Mouse (Mus musculus) forebrain, embryonic 16.5 days (tissue): ENCODE results near the gene Olfr628. TPM values are rescaled to one million over a fixed set of nuclear protein-coding genes. Genes with fewer than 3 reads are reported as not detected.
"Not testable (repeated sequence)": the region's sequence is repeated elsewhere in the genome, so short reads cannot be mapped to it uniquely, and the experiment has no call there.

Source experiments
- ATAC-seq: fragments of 200-750 bp; cut with Nextera tagmentation; 2 replicates; pipeline ENCODE4 v1.8.0; 2017; ENCODE audit warnings: mild to moderate bottlenecking, moderate library complexity
- H3K27ac ChIP-seq: fragments of 300-500 bp; sonication (generic); 2 replicates; pipeline ENCODE4 v1.5.1; 2014; ENCODE audit warnings: low read length, control low read depth
- H3K27me3 ChIP-seq: fragments of 300-500 bp; sonication (generic); replicated peaks from 2 replicates; pipeline ENCODE4 v1.6.1; 2014; ENCODE audit warnings: low read length; ENCODE audit not compliant: control insufficient read depth, insufficient read depth
- H3K36me3 ChIP-seq: fragments of 300-500 bp; sonication (generic); 2 replicates; pipeline ENCODE4 v1.6.1; 2014; ENCODE audit not compliant: control insufficient read depth, insufficient read depth
- H3K4me1 ChIP-seq: fragments of 300-500 bp; sonication (generic); replicated peaks from 2 replicates; pipeline ENCODE4 v1.6.1; 2014; ENCODE audit warnings: low read length; ENCODE audit not compliant: control insufficient read depth, insufficient read depth
- H3K4me2 ChIP-seq: fragments of 300-500 bp; sonication (generic); 2 replicates; pipeline ENCODE4 v1.6.1; 2014; ENCODE audit warnings: mild to moderate bottlenecking, low read length, control low read depth
- H3K4me3 ChIP-seq: fragments of 300-500 bp; sonication (generic); replicated peaks from 2 replicates; pipeline ENCODE4 v1.5.1; 2014; ENCODE audit warnings: mild to moderate bottlenecking, low read length, control low read depth
- H3K9ac ChIP-seq: fragments of 300-500 bp; sonication (generic); replicated peaks from 2 replicates; pipeline ENCODE4 v1.6.1; 2014; ENCODE audit warnings: low read depth, low read length, control low read depth
- H3K9me3 ChIP-seq: fragments of 300-500 bp; sonication (generic); 2 replicates; pipeline ENCODE4 v1.6.1; 2016; ENCODE audit warnings: low read length; ENCODE audit not compliant: control insufficient read depth
- WGBS: fragments of 180-500 bp; shearing (Covaris S2); extraction: QIAGEN DNeasy Blood & Tissue Kit; methylation state at CpG from one replicate; pipeline ENCODE4 v1.1.7; 2014; 5-methylcytosine and 5-hydroxymethylcytosine counted together
- polyA plus RNA-seq: library from polyadenylated mRNA; unstranded; fragments of >200 nt; fragmentation: Nextera tagmentation; extraction: Ambion mirVana; gene quantifications from 2 replicates; pipeline ENCODE4 v1.2.1, GENCODE M21; 2015

Gene Olfr628
- not detected in 2 replicates for polyA plus RNA-seq

DNA sequence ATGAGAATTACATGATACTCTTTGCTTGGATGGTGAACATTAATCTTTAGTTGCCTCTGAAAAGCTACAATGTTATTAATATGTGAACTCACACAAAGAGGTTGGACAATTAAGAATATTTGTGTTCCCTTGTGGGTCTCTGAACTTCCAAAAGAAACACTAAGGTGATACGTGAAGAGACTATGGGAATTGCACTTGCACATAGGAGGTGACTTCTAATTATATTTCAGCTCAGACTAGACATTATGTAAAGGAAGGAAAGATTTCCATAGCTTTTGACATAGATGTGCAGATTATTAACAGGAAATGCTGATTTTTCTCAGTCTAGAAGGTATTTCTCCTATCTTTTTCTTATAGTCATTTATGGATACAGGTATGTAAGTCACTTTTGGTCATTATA is at the start of gene Olfr628:
TSS of gene Olfr628 (plus strand) at position 301 of the 400 bp plus-strand sequence.
- no peak within 1 kb of the TSS for H3K4me3 ChIP-seq
- no peaks in the 10 kb centered on the region for H3K4me1 ChIP-seq
- H3K36me3 ChIP-seq: no peaks in the 10 kb centered on the region
- 86% methylated on average over 1 of the region's 1 CpGs for WGBS
- H3K27me3 ChIP-seq: no peaks in the 10 kb centered on the region
- no peaks in the 10 kb centered on the region for H3K9me3 ChIP-seq
- H3K27ac ChIP-seq: no peak within 1 kb of the TSS
- H3K4me2 ChIP-seq: no peak within 1 kb of the TSS
- H3K9ac ChIP-seq: no peak within 1 kb of the TSS
- no peak for ATAC-seq

GRCm38 (mm10) chr7:103682420-103682819 is 47.8 kb upstream of the Olfr628 start, which contains the start of gene Olfr625-ps1:
Gene Olfr625-ps1 (plus strand): TSS chr7:103682720.
- Histone ChIP-seq H3K9ac (no peak within 1 kb of the TSS), H3K4me1 (no peaks in the 10 kb centered on the region), H3K36me3 (no peaks in the 10 kb centered on the region), H3K4me3 (no peak within 1 kb of the TSS), H3K4me2 (no peak within 1 kb of the TSS), H3K9me3 (no peaks in the 10 kb centered on the region), H3K27ac (no peak within 1 kb of the TSS), H3K27me3 (no peaks in the 10 kb centered on the region)
- no peak for ATAC-seq

- no peak overlapping the region for H3K9ac ChIP-seq
- 76% methylated on average over 4 of the region's 4 CpGs for WGBS
- no peak for ATAC-seq
- no peaks in the 10 kb centered on the region for H3K27me3 ChIP-seq
- H3K4me1 ChIP-seq: no peaks in the 10 kb centered on the region
- H3K9me3 ChIP-seq: no peaks in the 10 kb centered on the region
- H3K4me2 ChIP-seq: no peak overlapping the region
- no peak overlapping the region for H3K27ac ChIP-seq
- H3K36me3 ChIP-seq: no peaks in the 10 kb centered on the region
- no peak overlapping the region for H3K4me3 ChIP-seq
These were observed 30.7 kb upstream of the Olfr628 start for GRCm38 (mm10) chr7:103699469-103699868.

GRCm38 (mm10) chr7:103712024-103712423 is 18.1 kb upstream of the Olfr628 start:
- Histone ChIP-seq H3K27ac (no peak overlapping the region), H3K27me3 (no peaks in the 10 kb centered on the region), H3K4me2 (no peak overlapping the region), H3K4me3 (no peak overlapping the region), H3K4me1 (no peaks in the 10 kb centered on the region), H3K36me3 (no peaks in the 10 kb centered on the region), H3K9ac (no peak overlapping the region), H3K9me3 (no peaks in the 10 kb centered on the region)
- WGBS: 35% methylated on average over 2 of the region's 2 CpGs
- no peak for ATAC-seq

GRCm38 (mm10) chr7:103714371-103714770 is 15.8 kb upstream of the Olfr628 start, which contains the start of gene Olfr243:
Gene Olfr243 (plus strand): TSS chr7:103714671.
- no peak within 1 kb of the TSS for H3K9ac ChIP-seq
- H3K9me3 ChIP-seq: no peaks in the 10 kb centered on the region
- H3K36me3 ChIP-seq: no peaks in the 10 kb centered on the region
- ATAC-seq: no peak
- no peak within 1 kb of the TSS for H3K27ac ChIP-seq
- no peaks in the 10 kb centered on the region for H3K4me1 ChIP-seq
- no peak within 1 kb of the TSS for H3K4me2 ChIP-seq
- H3K4me3 ChIP-seq: no peak within 1 kb of the TSS
- H3K27me3 ChIP-seq: no peaks in the 10 kb centered on the region

- H3K36me3 ChIP-seq, H3K4me1 ChIP-seq, H3K4me3 ChIP-seq, H3K27ac ChIP-seq, H3K9me3 ChIP-seq, H3K4me2 ChIP-seq, H3K27me3 ChIP-seq, H3K9ac ChIP-seq, ATAC-seq: not testable (repeated sequence)
- 90% methylated on average over 1 of the region's 1 CpGs for WGBS
These were observed 13.8 kb upstream of the Olfr628 start for GRCm38 (mm10) chr7:103716398-103716797.

DNA sequence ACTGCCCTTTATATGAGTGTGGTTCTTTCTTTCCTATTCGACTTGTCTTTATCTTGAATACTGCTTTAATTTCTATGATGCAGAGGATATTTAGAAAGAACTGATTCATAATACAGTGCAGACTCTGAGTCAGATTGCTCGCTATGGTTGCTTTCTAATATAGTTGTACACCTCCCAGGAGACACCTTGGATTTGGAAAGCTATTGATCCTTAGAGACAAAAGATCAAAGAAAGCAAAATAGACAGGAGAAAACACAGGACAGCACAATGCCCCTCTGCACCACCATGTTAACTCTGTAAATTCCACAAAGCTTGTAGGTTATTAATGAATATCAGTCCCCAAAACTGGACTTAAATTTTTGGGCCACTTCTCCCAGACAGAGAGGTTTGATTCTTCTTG is 14.7 kb downstream of the Olfr628 start, which contains the start of gene Olfr629:
TSS of gene Olfr629 (minus strand) at position 101 of the 400 bp plus-strand sequence.
- Histone ChIP-seq H3K27me3 (no peaks in the 10 kb centered on the region), H3K4me1 (no peaks in the 10 kb centered on the region), H3K9ac (no peak within 1 kb of the TSS), H3K27ac (no peak within 1 kb of the TSS), H3K36me3 (no peaks in the 10 kb centered on the region), H3K4me3 (no peak within 1 kb of the TSS), H3K9me3 (no peaks in the 10 kb centered on the region), H3K4me2 (no peak within 1 kb of the TSS)
- ATAC-seq: no peak
- WGBS: 77% methylated on average over 2 of the region's 2 CpGs

GRCm38 (mm10) chr7:103757233-103757632 is 27.1 kb downstream of the Olfr628 start, which contains the start of gene Olfr630:
Gene Olfr630 (minus strand): TSS chr7:103757333.
- no peak within 1 kb of the TSS for H3K27ac ChIP-seq
- ATAC-seq: no peak
- 42% methylated on average over 2 of the region's 2 CpGs for WGBS
- H3K9me3 ChIP-seq: no peaks in the 10 kb centered on the region
- no peak within 1 kb of the TSS for H3K4me2 ChIP-seq
- no peak within 1 kb of the TSS for H3K4me3 ChIP-seq
- no peaks in the 10 kb centered on the region for H3K27me3 ChIP-seq
- no peaks in the 10 kb centered on the region for H3K36me3 ChIP-seq
- no peak within 1 kb of the TSS for H3K9ac ChIP-seq
- no peaks in the 10 kb centered on the region for H3K4me1 ChIP-seq

DNA sequence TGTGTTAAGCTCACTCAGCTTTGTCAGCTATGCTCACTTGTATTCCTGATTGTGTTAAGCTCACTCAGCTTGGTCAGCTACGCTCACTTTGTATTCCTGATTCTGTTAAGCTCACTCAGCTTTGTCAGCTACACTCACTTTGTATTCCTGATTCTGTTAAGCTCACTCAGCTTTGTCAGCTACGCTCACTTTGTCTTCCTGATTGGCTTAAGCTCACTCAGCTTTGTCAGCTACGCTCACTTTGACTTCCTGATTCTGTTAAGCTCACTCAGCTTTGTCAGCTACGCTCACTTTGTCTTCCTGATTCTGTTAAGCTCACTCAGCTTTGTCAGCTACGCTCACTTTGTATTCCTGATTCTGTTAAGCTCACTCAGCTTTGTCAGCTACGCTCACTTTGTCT is 32.0 kb downstream of the Olfr628 start:
- not testable (repeated sequence) for H3K36me3 ChIP-seq, H3K4me2 ChIP-seq, H3K27ac ChIP-seq, H3K27me3 ChIP-seq, H3K4me3 ChIP-seq, H3K9me3 ChIP-seq, H3K9ac ChIP-seq, H3K4me1 ChIP-seq, ATAC-seq
- WGBS: 89% methylated on average over 6 of the region's 6 CpGs

- not testable (repeated sequence) for H3K36me3 ChIP-seq, H3K4me1 ChIP-seq, ATAC-seq, H3K27ac ChIP-seq, H3K4me2 ChIP-seq, H3K4me3 ChIP-seq, H3K9me3 ChIP-seq, H3K27me3 ChIP-seq, H3K9ac ChIP-seq
- WGBS: 93% methylated on average over 6 of the region's 6 CpGs
These were observed 37.5 kb downstream of the Olfr628 start for GRCm38 (mm10) chr7:103767687-103768086.
